Mouse (Mus musculus) left cerebral cortex, adult 18-20 months (tissue): ENCODE results near the gene March10. TPM values are rescaled to one million over a fixed set of nuclear protein-coding genes. Genes with fewer than 3 reads are reported as not detected.

Experiments used
- DNase-seq, 2 experiments: peaks; one replicate each; pipeline ENCODE4 v3.0.0; 2021 to 2022; ENCODE audit warnings: low spot score in 2 of 2, mixed read lengths in 1 of 2
- long read RNA-seq, 2 experiments: library from polyadenylated mRNA; stranded (forward); transcript quantifications; one replicate each; pipeline ENCODE4 v2.0.0; 2021
- total RNA-seq, 2 experiments: library from RNA; stranded (reverse); gene quantifications; 2 replicates each; pipeline ENCODE4 v1.2.3; 2021

Gene March10
- 1 to 10 TPM; 1.6 to 2.0 TPM for total RNA-seq
- long read RNA-seq, experiment 1, partial matches to known transcripts: 1 of 2 reads
- long read RNA-seq, experiment 1, other reads (novel, unspliced or antisense): 1 of 2 reads
- long read RNA-seq, experiment 2: 0 reads

GRCm38 (mm10) chr11:105456497-105456907 is at the start of gene March10:
March10 (minus strand) TSS chr11:105456735.
- DNase-seq: peak; percentile 76 to 85

GRCm38 (mm10) chr11:105506322-105506721 is 49.8 kb upstream of the March10 start:
- DNase-seq: no peak

- no peak for DNase-seq
Observed at GRCm38 (mm10) chr11:105505038-105505437, 48.5 kb upstream of the March10 start.

- DNase-seq: no peak
Observed at GRCm38 (mm10) chr11:105502311-105502710, 45.8 kb upstream of the March10 start.

GRCm38 (mm10) chr11:105497505-105497904 is 41.0 kb upstream of the March10 start:
- DNase-seq: peak; percentile 30 to 42

GRCm38 (mm10) chr11:105496665-105497064 is 40.1 kb upstream of the March10 start:
- no peak for DNase-seq

- DNase-seq: peak in 1 of 2 experiments; percentile 20
Observed at GRCm38 (mm10) chr11:105495591-105496270, 39.2 kb upstream of the March10 start.

GRCm38 (mm10) chr11:105494786-105495369 is 38.3 kb upstream of the March10 start:
- DNase-seq: no peak

- no peak for DNase-seq
Observed at GRCm38 (mm10) chr11:105492392-105492791, 35.9 kb upstream of the March10 start.

- DNase-seq: no peak
Observed at GRCm38 (mm10) chr11:105490971-105491370, 34.4 kb upstream of the March10 start.

- no peak for DNase-seq
Observed at GRCm38 (mm10) chr11:105485412-105485811, 28.9 kb upstream of the March10 start.

GRCm38 (mm10) chr11:105484993-105485392 is 28.5 kb upstream of the March10 start:
- DNase-seq: no peak

GRCm38 (mm10) chr11:105482747-105483146 is 26.2 kb upstream of the March10 start:
- no peak for DNase-seq

GRCm38 (mm10) chr11:105474746-105475145 is 18.2 kb upstream of the March10 start:
- DNase-seq: no peak

GRCm38 (mm10) chr11:105474352-105474736 is 17.8 kb upstream of the March10 start:
- DNase-seq: no peak

- no peak for DNase-seq
Observed at GRCm38 (mm10) chr11:105473716-105474351, 17.3 kb upstream of the March10 start.

- no peak for DNase-seq
Observed at GRCm38 (mm10) chr11:105472610-105473009, 16.1 kb upstream of the March10 start.

GRCm38 (mm10) chr11:105470896-105471295 is 14.4 kb upstream of the March10 start:
- no peak for DNase-seq

- DNase-seq: no peak
Observed at GRCm38 (mm10) chr11:105469561-105469960, 13.0 kb upstream of the March10 start.

- DNase-seq: no peak
Observed at GRCm38 (mm10) chr11:105469091-105469507, 12.6 kb upstream of the March10 start.

- no peak for DNase-seq
Observed at GRCm38 (mm10) chr11:105468436-105468835, 11.9 kb upstream of the March10 start.

GRCm38 (mm10) chr11:105467816-105468215 is 11.3 kb upstream of the March10 start:
- no peak for DNase-seq
